In the genomic region with DNA sequence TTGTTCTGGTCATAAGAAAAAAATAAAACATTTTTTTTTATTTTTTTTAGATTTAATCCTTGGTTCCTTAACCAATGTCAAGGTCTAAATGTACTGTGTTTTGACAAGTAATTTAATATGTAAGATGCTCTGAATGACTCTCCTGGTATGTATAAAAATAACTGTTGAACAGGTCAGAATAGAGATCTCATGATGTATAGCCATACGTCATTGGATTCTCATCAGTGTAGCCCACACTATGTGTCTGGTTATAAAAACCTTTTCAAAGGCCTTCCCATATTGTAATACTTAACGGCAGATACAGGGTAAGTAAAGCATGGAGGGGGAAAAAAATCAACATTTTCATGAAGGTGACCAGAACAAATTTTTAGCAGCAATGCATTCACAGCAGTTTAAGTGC, we compare ENCODE assay signal across 34 mouse cellular contexts. TPM values are rescaled to one million over a fixed set of nuclear protein-coding genes. Genes with fewer than 3 reads are reported as not detected.
"Had no signal": no experiment of that assay in that cellular context is flagged by ENCODE, and none has a peak within 500 bp of the region (broad histone marks: within the 10 kb centered on the region; RNA-seq: fewer than 3 reads in every experiment).

No protein-coding gene starts in this region.

- H3K4me3 ChIP-seq: embryonic facial prominence, embryonic 12.5 days; embryonic facial prominence, embryonic 13.5 days; embryonic facial prominence, embryonic 15.5 days; erythroblast, embryonic 14.5 days; forebrain, embryonic 10.5 days; forebrain, embryonic 12.5 days; forebrain, embryonic 13.5 days; forebrain, embryonic 15.5 days; gastrocnemius, adult 2 months; heart, adult 2 months had no signal

- H3K9me3 ChIP-seq: embryonic facial prominence, embryonic 12.5 days; embryonic facial prominence, embryonic 13.5 days; embryonic facial prominence, embryonic 15.5 days; forebrain, embryonic 10.5 days; forebrain, embryonic 12.5 days; forebrain, embryonic 13.5 days; forebrain, embryonic 15.5 days had no signal

- H3K27ac ChIP-seq: embryonic facial prominence, embryonic 12.5 days; embryonic facial prominence, embryonic 13.5 days; embryonic facial prominence, embryonic 15.5 days; forebrain, embryonic 10.5 days; forebrain, embryonic 12.5 days; forebrain, embryonic 13.5 days; forebrain, embryonic 15.5 days; gastrocnemius, adult 2 months; heart, adult 2 months had no signal

- DNase-seq: cerebellum, adult 2 months; cerebellum, adult 8-10 months; cerebellum, adult 9-10 months; cerebellum, adult 9-11 months; cerebellum, postnatal 10 days; cerebellum, postnatal 14 days; cerebellum, postnatal 25 days; cerebellum, postnatal 36 days; embryo, embryonic 11 days; forebrain, postnatal 0 days; gastrocnemius, adult 2 months; gastrocnemius, postnatal 10 days; gastrocnemius, postnatal 14 days; gastrocnemius, postnatal 25 days; gastrocnemius, postnatal 36 days; heart, adult 11 months; heart, adult 18-20 months; heart, adult 2 months had no signal

- H3K4me2 ChIP-seq: embryonic facial prominence, embryonic 12.5 days; embryonic facial prominence, embryonic 13.5 days; embryonic facial prominence, embryonic 15.5 days; forebrain, embryonic 12.5 days; forebrain, embryonic 13.5 days; forebrain, embryonic 15.5 days had no signal

- H3K4me1 ChIP-seq: embryonic facial prominence, embryonic 12.5 days; embryonic facial prominence, embryonic 15.5 days; forebrain, embryonic 12.5 days; forebrain, embryonic 13.5 days; forebrain, embryonic 15.5 days had no signal

- ATAC-seq: forebrain, embryonic 13.5 days; forebrain, embryonic 14.5 days; forebrain, embryonic 15.5 days; forebrain, embryonic 16.5 days; forebrain, postnatal 0 days had no signal

- H3K9ac ChIP-seq: embryonic facial prominence, embryonic 12.5 days; embryonic facial prominence, embryonic 13.5 days; embryonic facial prominence, embryonic 15.5 days; forebrain, embryonic 12.5 days; forebrain, embryonic 13.5 days; forebrain, embryonic 15.5 days; forebrain, postnatal 0 days had no signal

- H3K27me3 ChIP-seq: embryonic facial prominence, embryonic 12.5 days; embryonic facial prominence, embryonic 13.5 days; embryonic facial prominence, embryonic 15.5 days; forebrain, embryonic 12.5 days; forebrain, embryonic 13.5 days; forebrain, embryonic 15.5 days had no signal

- H3K36me3 ChIP-seq: embryonic facial prominence, embryonic 12.5 days; embryonic facial prominence, embryonic 13.5 days; embryonic facial prominence, embryonic 15.5 days; forebrain, embryonic 10.5 days; forebrain, embryonic 12.5 days; forebrain, embryonic 15.5 days had no signal

RNA-seq across cellular contexts. Expression of gene Alx1, which starts 19.6 kb away (rescaled TPM):
- total RNA-seq: common myeloid progenitor, adult 5-6 weeks; gastrocnemius, adult 18-20 months; gastrocnemius, adult 2 months; gastrocnemius, adult 8-10 months; gastrocnemius, postnatal 14 days; gastrocnemius, postnatal 25 days; gastrocnemius, postnatal 36 days; gastrocnemius, postnatal 4 days; granulocyte monocyte progenitor cell, adult 5-6 weeks; heart, adult 18-20 months; heart, adult 2 months; heart, adult 8-10 months had no signal
- polyA plus RNA-seq: cerebellum, adult 2 months; erythroblast, embryonic 14.5 days had no signal
